Mouse (Mus musculus) ES-CJ7 (cell line): ENCODE data around the gene Mex3d.

Experiments used
- DNase-seq: peaks from one replicate; pipeline ENCODE4 v3.0.0; 2011; ENCODE audit warnings: low read depth, low spot score

The Mex3d gene

DNA sequence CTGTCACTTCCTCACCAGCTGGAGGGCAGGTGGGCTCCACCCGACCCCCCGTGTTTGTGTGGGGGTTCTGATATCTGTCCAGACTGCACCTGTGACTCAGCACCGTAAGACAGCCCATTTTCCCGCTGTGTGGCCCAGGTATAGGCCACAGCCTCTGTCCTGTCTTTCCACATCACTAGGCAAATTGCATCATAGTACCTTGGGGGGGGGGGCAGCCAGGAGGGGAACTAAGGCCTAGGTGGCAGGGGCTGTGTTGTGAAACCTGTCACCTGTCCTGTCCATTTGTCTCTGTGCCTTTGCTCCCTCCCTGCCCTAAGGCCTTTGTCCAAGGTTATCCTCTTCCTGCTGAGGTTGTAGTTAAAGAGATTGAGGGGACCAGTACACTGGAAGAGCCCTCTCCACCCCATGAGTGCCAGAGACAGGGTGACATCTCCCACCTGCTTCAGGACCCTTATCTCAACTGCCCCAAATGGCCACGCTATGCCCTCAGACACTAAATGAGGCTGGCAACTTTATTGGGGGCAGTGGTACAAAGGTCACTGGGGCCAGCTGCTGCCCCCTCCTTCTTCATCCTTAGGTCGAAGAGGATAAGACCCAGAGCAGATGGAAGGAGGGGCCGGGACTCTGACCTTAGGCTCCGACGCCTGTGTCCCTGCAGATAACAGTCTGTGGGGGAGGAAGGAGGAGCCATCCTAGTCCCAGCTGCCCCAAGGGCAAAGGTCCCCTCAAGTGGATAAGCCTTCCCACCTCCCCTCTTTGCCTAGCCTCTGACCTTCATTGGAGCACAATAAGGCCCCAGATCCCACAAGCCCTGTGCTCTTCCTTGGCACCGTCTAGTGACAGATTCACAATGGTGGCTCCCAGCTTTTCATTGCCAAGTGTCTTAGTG, 55.6 kb downstream of the Mex3d start:
- DNase-seq, result no peak

DNA sequence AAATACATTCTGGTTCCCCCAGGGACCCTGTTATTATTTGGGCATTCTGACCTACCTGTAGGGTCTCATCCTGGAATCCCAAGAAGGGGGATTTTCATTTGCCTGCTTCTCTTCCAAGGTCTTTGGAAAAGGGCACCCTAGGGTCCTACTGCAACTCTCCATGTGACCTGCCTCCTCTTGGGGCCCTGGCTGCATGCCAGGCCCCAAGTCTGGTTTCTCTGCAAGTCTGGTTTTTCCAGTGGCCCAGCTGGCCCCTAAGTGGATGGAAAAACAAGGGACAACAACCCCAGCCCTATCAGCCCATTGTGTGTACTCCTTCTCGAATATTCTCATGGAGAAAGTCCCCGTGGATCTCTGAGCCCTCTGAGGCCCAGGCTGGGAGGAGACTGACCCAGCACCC, 56.6 kb downstream of the Mex3d start:
- DNase-seq, result no peak
